Mouse (Mus musculus) inflammation-experienced regulatory T-cells, adult 6 months (primary cell): Measurements from ENCODE around the gene Gm10570. TPM values are rescaled to one million over a fixed set of nuclear protein-coding genes. Genes with fewer than 3 reads are reported as not detected.

ENCODE experiments used
- ATAC-seq: one replicate; pipeline ENCODE4 v1.8.0; 2017
- polyA plus RNA-seq, 3 experiments: library from polyadenylated mRNA; unstranded; fragments of 100-300 nt; shearing (Covaris generic); gene quantifications; one replicate each; pipeline ENCODE4 v1.2.1; 2017

Gm10570 gene
- polyA plus RNA-seq, 3 experiments from 2014 or later, result not detected

DNA sequence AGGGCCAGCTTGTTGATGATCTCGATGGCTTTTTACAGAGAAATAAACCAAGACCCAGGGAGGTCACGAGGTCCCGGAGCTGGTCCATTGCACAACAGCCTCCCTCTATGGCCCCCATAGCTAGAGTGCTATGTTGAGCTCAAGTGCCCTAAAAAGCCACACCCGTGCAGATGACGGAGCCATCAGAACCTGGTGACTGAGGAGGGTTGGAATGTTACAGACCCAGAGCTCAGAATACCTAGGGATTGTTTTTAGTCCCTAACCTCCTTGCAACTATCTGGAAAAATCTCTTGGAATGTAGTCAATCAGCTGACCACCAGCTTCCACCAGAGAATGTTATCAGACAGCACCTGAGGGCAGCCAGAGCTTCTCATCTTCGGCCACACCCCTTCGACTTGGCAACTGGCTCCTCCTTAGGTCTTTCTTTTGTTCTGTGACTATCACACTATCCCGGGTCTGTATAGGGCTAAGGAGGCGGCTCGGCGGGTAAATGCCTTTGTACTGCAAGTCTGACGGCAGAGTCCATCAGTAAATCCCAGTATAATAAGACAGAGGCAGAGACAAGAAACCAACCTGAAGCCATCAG lies 6.1 kb downstream of the Gm10570 start:
- no peak for ATAC-seq

DNA sequence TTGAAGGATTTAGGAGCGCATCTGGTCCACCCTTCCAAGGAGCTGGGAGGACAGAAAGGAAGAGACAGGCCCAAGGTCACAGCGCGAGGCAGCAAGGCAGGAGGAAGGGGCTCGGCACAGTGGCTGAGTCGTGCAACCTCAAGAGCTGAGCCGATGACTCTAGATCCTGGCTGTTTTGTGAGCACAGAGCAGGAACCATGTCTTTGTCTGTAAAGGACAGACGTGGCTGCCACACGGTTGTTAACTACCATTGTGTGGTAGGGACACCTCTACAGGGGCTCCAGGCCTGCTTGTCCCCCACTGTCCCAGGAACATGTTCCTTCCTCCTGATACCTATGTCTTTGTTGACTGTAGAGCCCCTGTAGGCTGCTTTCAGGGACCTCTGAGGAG lies 8.8 kb downstream of the Gm10570 start:
- no peak for ATAC-seq

DNA sequence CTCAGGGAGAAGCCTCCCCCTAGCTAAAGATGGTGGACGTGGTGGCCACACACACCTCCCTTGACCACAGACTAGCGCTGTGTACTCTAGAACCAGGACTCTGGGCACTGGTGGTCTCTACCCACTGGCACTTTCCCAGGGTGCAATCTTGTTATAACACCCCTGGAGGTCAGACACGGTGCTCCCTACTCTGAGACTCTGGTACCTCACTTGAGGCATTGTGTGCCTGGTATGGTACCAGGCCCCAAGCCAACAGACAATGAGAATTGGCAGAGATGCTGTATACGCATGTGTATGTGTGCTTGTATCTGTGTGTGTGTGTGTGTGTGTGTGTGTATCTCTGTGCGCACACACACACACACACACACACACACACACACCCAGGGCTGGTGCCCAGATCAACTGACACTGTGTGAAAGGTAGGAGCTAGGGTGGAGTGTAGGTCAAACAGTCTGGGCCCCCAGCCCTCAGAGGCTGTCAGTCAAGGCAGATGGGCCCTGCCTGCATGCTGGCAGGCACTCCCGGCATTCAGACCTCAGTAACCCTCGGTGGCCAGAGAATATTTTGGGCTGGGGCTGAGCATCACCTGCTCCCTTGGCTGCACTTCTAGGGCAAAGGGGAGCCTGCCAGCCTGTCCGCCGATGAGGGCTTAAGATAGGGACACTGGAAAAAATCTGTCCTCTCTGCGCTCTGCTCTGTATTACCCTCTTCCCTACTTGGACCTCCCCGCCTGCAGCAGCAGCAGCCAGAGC lies 9.4 kb downstream of the Gm10570 start:
- no peak for ATAC-seq

DNA sequence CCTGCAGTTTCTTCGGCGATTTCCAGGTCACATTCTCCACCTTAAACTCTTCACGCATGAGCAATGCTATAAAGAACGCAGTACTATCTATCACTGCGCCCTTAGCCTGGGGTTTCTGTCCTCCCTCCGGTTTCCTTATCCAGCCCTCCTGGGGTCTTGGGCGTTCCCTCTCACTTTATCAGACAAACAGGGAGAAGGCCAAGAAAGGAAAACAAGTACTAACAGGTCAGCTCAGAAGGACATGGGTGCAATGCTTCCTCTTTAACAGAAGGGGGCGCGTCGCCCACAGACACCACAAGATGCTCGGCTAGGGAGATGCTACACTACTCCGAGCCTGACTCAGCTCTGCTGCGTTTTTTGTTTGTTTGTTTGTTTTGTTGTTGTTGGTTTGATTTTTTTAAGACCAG lies 11.3 kb downstream of the Gm10570 start:
- ATAC-seq, result no peak

DNA sequence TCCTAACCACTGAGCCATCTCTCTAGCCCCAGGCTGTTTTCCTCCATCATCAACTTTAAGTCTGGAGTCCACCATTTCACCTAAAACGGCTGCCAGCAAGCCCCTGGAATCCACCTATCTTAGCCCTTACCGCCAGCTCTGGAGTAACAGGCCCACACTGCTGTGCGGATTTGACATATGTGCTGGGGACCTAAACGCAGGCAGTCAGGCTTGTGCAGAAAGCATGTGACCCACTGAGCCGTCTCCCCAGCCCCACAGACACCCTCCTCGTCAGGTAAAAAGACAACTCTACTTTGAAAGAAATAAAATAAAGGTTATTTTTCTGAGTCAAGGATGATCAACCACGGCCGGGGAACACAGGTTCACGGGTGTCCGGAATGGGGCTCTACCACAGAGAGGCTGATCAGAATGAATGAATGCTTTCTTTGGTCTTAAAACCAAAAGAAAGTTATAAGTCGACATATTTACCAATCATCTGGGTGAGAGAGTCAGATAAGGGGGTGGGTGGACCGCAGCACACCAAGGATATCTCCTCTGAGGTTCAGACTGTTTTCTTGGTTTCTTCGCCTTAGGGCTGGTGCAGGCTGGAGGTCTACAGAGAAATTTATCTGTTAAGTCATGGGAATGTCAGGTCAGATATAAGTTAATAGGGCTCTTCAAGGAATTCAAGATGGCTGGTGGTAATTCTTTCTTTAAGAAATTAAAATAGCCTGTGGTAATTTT lies 12.1 kb downstream of the Gm10570 start:
- ATAC-seq, result no peak

DNA sequence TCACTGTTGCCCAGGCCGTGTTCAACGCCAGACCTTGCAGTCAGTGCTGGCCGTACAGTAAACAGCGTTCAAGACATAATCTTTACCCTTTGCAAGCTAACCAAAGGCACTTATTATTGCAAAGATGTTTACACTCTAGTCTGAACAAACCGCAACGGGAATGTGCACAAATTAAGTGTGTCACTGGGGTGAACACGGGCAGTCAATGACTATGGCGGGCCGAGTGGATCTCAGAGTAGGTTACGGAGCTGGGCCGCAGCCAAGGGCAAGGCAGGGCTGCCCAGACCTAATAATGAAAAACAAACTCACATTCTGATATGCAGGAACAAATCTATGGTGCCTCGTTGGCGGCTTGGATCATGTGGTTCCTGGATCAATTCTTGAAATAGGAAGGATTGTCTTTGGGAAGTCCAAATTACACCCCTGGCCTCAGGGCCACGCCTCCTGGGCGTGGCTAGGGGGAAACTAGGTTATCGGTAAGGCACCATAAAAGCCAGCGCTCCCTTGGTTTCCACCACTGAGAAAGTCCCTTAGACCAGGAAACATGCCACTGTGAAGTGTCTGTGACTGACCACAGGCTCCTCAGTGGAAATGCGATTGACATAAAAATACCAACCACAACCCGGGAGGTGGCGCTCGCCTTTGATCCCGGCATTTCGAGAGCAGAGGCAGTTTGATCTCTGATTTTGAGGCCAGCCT lies 13.3 kb downstream of the Gm10570 start:
- ATAC-seq, result no peak

DNA sequence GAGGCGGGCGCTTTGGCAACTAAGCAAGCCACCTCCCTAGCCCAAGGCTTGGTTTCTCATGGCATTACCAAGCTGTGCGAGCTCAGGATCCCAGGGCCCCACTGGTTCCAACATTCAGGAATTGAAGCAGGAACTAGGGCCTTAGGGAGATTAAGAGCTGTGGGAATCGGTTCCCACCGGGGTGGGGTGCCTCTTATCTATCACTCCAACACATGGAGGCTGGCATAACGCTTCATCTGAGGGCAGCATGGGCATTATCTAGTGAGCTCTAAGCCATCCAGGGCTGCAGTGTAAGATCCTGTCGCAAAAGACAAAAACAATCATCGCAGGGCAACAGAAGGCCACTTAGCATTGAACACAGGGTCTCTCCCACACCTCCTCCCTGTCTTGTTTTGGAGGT lies 14.0 kb downstream of the Gm10570 start:
- no peak for ATAC-seq

DNA sequence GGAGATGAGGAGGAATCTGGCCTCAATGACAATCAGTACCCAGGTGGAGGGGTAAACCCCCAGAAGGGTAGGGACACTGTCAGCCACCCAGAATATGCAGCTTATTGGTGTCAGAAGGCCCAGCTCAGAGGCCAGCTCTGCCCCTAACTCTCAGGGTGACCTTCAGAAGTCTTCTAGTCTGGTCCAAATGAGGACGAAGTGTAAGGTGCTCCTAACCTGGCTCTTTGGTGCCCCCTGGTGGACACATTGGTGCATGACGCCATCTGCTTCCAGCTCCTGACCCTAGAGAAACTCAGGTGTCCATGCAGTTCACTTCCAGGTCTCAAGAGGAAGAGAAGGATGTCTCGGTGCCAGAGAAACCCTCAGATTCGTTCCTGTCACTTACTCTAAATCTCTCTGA lies 16.2 kb downstream of the Gm10570 start:
- ATAC-seq, result no peak

DNA sequence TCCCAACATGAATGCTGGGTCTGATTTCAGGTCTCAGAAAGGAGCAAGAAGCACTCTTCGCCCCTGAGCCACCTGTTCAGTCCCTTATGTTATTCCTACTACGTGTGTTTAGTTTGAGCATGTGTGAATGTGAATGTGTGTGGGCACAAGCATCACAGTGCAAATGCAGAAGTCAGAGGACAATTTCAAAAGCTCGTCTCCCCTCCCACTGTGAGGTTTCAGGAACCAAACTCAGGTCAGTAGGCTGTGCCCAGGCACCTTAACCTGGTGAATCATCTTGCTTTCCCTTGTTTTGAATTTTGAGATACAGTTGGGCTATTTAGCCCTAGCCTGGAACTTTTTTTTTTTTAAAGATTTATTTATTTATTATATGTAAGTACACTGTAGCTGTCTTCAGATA lies 18.6 kb downstream of the Gm10570 start:
- no peak for ATAC-seq

DNA sequence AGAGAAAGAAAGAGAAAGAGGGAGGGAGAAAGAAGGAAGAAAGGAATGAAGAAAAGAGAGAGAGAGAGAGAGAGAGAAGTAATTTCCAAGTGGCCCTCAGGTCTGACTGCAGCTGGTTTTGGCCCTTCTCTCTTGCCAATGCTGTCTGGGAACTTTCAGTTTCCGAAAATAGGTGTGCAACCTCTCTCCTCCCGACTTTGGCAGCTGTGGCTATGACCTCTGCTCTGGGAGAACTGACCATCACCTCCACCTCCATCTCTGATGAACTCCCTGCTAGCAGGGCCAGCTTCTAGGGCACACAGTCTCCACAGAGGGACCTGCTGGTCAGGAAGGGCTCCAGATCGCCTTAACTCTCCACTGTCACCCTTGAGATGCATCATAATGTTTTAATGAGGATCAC lies 21.9 kb downstream of the Gm10570 start:
- no peak for ATAC-seq

DNA sequence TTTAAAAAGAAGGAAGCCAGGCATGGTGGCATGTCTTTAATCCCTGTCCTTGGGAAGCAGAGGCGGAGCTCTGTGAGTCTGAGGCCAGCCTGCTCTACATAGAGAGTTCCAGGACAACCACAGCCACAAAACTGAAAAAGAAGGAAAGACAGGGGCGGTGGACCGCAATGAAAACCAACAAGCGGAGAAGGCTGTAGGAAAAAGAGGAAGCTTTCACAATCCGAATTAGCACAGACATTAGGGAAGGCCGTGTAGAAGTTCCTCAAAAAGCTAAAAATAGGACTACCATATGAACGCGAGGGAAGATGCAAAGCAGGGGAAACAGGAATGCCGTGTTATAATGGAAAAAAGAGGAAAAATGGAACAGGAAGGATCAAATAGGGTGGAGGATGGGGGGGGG lies 24.6 kb downstream of the Gm10570 start:
- no peak for ATAC-seq

DNA sequence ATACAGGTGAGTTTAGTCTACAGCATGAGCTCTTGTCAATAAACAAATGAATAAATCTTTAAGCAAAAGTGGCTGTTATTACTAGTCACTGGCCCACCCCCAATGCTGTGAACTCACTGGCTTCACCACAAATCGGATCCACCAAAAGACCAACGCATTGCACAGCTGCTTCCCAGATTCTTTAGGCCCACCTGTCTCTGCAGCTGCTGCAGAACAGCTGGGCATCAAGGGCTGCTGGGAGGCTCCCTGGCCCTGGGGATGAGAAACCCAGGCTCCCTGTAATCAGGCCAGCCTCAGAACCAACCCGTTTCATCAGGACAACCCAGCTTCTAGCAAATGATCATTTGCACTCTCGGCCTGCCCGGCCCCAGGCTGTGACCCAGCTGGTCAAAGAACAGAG lies 25.6 kb downstream of the Gm10570 start:
- ATAC-seq, result no peak

DNA sequence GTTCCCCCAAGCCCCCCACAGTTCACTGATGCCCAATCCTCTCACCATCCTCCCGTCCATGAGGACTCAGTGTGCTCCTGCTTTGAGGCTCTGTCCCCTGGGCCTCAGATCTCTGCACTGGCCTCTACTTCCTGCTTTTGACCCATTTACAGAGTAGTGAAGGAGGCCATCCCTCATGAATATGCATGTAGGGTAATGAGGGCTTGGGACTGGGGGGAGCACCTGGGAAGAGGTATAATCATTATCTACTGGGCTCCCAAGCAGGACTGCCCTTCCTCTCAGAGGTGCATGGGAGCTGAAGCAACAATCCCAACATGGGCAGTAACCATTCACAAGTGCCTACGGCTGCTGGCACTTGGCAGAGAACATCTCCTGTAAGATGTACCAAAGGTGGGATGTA lies 29.4 kb downstream of the Gm10570 start, which contains the start of gene Serinc2:
Serinc2 (minus strand) TSS at position 101 of the 400 bp plus-strand sequence.
- ATAC-seq, result no peak

DNA sequence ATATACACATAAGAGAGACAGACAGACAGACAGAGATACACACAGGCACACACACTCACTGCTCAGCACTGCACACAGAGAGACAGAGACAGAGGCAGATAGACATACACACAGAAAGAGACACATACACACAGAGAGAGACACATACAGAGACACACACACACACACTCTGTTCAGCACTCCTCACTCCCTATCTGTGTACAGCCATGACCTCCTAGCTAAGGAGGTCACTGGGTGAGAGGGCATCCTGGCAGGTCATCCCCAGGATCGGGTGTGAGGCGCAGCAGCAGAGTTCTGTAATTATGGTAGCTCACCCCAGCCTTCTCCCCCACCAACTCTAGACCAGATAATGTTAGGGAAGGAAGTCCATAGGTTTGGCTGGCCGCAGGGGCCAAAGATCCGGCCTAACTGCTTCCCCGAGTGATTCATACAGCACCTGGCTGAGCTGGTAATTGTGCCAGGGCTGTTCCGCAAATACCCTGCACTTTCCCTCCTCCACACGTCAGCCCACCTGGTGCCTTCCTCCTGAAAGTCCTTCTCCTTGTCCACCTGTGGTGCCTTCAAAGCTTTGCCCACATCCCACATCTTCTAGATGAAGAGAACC lies 31.8 kb downstream of the Gm10570 start:
- ATAC-seq, result no peak

DNA sequence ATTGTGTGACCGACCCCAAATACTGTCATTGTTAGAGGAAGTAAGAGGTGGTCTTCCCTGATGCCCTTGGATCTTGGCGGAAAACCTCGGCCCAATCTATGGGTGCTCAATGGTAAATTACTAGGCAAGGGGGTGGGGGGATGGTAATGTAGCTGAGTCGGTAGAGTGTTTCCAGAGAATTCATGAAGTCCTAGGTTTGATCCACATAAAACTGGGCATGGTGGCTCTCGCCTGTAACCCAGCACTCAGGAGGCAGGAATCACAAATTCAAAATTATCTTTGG lies 32.7 kb downstream of the Gm10570 start:
- ATAC-seq, result no peak

DNA sequence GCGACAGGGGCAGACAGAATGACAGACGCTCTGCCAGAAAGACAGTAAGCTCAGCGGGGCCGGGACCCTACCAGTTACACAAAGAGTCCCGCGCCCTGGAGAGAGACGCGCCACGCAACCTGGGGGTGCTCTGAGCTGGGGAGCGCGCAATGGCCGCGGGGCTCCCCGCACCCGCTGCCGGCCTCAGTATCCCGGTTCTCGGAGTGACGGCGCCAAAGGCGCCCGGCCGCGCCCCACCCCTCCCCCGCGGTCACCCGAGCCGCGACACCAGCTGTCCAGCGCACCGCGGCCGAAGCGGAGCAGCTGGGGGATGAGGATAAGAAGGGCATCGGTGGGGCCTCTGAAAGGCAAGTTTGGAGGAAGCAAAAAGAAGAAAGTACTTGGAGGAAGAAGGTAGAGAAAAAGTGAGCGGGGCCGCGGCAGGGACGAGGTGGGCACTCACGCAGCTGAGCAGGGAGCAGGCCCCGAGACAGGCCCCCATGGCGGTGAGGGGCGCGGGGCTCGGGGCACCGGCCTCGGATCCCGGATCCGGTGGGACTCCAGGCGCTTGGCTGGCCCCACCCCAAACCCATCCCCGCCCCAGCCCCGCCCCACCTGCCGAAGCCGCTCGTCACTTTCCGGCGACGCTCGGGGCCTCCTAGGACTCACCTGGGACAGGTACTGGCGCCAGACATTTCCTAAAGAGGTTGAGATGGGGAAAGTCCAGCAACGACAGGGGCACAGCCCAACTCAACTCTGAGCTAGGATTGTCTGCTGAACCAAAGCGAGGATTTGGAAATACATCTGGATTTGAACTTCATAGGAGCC lies 33.3 kb downstream of the Gm10570 start:
- ATAC-seq, result no peak

DNA sequence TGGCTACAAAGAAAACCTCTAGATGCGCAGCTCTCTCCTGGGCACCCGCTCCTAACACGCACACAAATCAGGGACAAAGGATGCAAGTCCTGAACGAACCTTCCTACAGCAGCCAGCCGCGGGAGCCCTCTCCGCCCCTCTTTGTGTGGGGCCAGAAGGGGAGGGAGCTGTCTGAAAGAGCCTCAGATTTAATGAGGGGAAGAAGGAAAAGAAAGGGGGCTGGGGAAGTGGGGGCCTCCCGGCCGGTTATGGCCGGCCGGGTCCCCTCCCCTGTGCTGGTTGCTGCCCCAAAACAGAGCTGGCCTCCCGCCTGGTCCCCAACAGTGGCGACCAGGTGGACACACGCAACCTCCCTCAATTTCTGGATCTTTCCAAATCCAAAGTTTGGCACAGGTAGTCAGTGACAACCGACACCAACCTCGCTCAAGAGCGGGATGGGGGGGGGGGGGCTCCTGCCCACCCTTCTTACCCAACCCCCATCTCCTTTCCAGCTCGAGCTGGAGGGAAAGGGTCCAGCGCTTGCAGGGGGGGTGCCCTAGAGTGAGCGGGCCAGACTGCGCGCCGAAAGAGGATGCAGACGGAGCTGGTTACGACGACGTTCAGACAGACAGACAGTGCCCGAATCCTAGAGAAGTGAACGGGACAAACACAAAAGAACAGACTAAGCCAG lies 34.0 kb downstream of the Gm10570 start:
- no peak for ATAC-seq

DNA sequence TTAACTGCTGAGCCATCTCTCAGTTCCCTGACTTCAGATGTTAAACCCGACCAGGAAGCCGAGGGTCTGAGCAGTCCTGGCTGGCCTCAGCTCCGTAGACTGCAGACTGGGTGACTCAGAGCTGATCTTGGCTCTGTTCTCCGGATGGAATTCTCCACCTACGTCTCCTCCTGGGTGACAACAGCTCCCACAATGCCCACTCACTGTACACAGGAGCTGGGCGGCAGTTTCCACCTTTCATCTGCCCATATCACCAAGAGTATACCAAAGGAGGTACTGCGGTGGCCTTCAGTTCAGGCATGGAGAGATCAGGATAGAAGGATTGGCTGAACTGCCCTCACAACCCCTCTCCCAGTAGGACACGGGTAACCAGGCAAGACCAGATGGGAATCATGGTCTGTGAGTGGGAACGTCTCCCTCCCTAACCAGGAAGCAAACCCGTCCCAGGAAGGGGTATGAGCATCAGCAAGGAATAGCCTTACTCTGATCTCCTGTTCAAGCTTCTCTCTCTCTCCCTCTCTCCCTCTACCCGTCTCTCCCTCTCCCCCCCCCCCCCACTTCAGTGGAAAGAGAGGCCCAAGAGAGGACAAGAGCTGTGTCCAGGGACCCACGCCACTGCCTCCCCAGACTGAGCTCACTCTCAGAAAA lies 34.7 kb downstream of the Gm10570 start:
- no peak for ATAC-seq

DNA sequence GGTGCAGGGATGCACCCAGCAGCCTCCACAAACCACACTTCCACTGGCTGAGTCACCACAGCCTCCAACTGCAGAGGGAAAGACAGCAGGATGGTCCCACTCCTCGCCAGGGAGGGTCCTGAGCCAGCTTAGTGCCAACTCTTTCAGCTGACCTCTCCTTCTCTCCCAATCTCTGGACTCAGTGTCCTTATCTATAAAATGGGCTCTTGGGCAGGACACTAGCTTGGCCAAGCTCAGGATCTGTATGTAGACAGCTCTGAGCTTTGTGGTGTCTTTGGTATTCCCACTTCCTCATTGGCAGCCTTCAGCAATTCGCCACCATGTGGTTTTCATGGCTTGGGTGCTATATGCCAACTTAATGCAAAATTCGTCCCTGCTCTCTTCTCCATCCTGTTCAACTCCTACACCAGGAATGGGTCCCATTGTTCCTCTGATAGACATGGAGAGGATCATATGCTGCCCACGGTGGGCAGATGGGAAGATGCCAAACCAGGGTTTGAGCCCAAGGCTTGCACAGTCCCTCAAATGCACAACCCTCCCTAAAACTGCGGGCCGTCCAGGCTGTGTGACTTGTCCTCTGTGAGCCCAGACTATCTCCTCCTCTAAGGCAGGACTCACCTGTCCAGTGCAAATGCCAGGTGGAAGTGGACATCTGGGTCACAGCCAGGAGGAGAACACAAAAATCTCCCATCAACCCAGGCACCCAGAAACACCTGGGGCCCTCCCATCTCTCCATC lies 37.7 kb downstream of the Gm10570 start:
- ATAC-seq, result no peak

DNA sequence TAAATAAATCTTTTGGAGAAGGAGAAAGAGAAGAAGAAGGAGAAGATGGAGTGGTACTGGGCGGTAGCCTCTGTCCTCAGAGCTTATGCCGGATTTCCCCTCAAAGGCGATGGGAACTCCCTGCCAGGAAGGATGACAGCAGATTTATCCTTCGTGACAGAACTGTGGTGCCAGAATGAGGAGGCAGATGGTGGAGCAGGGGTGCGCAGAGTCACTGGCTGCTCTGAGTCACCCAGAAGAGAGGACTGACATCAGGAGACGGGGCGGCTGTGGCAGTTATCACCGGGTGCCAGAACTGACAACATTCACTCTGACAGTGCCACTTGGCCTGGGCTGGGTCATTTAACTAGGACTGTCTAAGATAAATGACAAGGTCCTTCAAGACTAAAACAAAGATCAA lies 38.4 kb downstream of the Gm10570 start:
- no peak for ATAC-seq
